Mouse (Mus musculus) G1E (cell line): ENCODE data around the gene Otud6a.

Source experiments
- CTCF ChIP-seq: IDR thresholded peaks from 2 replicates; pipeline ENCODE4 v1.5.1; 2012; ENCODE audit warnings: low read depth, low read length, inconsistent platforms, mixed read lengths
- GATA2 ChIP-seq: IDR thresholded peaks from 2 replicates; pipeline ENCODE4 v1.6.1; 2012; ENCODE audit warnings: low read depth, low read length, inconsistent platforms, borderline replicate concordance
- TAL1 ChIP-seq: conservative IDR thresholded peaks from 2 replicates; pipeline ENCODE4 v1.6.1; 2012; ENCODE audit warnings: low read depth, low read length, inconsistent platforms, mixed read lengths

- TF ChIP-seq CTCF = peak; percentile 19; the same call in 1 of the 2 replicates
- TF ChIP-seq GATA2 = no peak
- TF ChIP-seq TAL1 = no peak
Observed at GRCm38 (mm10) chrX:100395026-100395425, 33.8 kb upstream of the Otud6a start.
